ENCODE assay signal across 8 mouse cellular contexts in the genomic region with DNA sequence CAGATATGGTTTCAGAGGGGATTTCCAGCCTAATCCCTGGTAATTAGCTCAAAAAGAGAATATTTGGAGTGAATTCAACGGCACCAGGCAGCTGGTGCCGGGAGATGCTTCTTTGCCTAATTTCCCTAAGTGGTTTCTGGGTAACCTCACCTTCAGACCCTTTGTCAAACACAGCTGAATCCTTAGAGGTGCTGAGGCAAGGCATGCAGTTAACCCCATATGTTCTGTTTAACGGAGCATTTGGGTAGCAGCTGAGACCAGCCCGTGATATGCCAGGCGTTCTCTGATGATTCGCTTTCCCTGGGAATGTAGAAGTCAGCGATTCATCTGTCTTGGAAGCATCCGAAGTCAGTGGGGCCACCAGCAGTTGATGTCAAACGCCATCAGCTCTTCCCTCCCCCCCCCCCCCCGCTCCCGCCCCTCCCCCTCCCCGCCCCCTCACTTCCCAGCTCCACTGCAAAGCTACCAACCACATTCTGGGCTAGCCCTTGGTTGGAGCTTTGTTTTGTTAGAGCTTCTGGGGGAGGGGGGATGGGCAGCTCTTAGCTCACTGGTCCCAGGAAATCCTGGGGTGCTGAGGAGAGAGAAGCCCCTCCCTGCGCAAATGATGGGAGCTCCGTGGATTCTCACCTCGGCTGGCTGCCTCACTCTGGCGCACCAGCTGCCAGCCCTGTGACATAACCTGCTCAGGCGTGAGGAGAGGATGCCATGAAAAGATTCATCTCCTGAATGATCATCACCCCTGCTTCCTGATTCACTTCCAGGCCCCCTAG.
DNase-seq lines count a peak whose midpoint lies in the region; ATAC-seq and TF ChIP-seq lines count a peak whose summit lies in the region.

No protein-coding gene starts in this region.

- peaks cover 6% of the 10 kb centered on the region; the same call in 1 of the 2 replicates for H3K4me1 ChIP-seq in kidney, embryonic 14.5 days (ENCODE audit: control insufficient read depth, insufficient read depth, low read length)
- no peaks in the 10 kb centered on the region for H3K4me1 ChIP-seq in cerebellum, adult 2 months (ENCODE audit: control insufficient read depth, insufficient read depth, low read length)
- peaks cover 33% of the 10 kb centered on the region for H3K4me1 ChIP-seq in forebrain, embryonic 16.5 days (replicated peaks; ENCODE audit: control insufficient read depth, insufficient read depth, low read length)
- H3K4me1 ChIP-seq in limb, embryonic 10.5 days, result peaks cover 15% of the 10 kb centered on the region

- no peak for DNase-seq in kidney, adult 9 months
- peak; percentile 25 to 32 for DNase-seq in cerebellum, adult 2 months
- peak; percentile 44 for DNase-seq in limb, embryonic 10.5 days (ENCODE audit: low spot score)
- peak; percentile 34 for DNase-seq in retina, postnatal 7 days (ENCODE audit: low read depth, low spot score)
- DNase-seq in gastrocnemius, postnatal 14 days, result no peak

- H3K9ac ChIP-seq in kidney, embryonic 14.5 days (ENCODE audit: low read depth, low read length), result peak overlapping the region; percentile 28; the same call in 1 of the 2 replicates
- H3K9ac ChIP-seq in forebrain, embryonic 16.5 days (replicated peaks; ENCODE audit: low read depth, low read length), result peak overlapping the region; percentile 61

- peaks cover 4% of the 10 kb centered on the region; the same call in 1 of the 2 replicates for H3K27me3 ChIP-seq in kidney, embryonic 14.5 days (ENCODE audit: control insufficient read depth, insufficient read depth, low read length)
- H3K27me3 ChIP-seq in cerebellum, adult 2 months (ENCODE audit: control insufficient read depth, insufficient read depth, low read length), result no peaks in the 10 kb centered on the region
- H3K27me3 ChIP-seq in forebrain, embryonic 16.5 days (replicated peaks; ENCODE audit: control insufficient read depth, insufficient read depth, low read length), result no peaks in the 10 kb centered on the region
- peaks cover 26% of the 10 kb centered on the region for H3K27me3 ChIP-seq in limb, embryonic 10.5 days (ENCODE audit: low read depth, poor library complexity, severe bottlenecking)

- no peak for TF ChIP-seq CTCF in cerebellum, adult 2 months (IDR thresholded peaks at IDR 0.05; ENCODE audit: borderline replicate concordance, insufficient read depth, low read depth, low read length)

- peak overlapping the region; percentile 56 for H3K4me2 ChIP-seq in kidney, embryonic 14.5 days (replicated peaks; ENCODE audit: low read depth, low read length)
- H3K4me2 ChIP-seq in forebrain, embryonic 16.5 days (ENCODE audit: low read length), result peak overlapping the region; percentile 70

- 0 out of 2 replicates have a peak, but pooled peaks have one; percentile 56 for ATAC-seq in kidney, embryonic 14.5 days (ENCODE audit: low FRiP score, low TSS enrichment)
- ATAC-seq in forebrain, embryonic 16.5 days, result peak; percentile 84
- no peak for ATAC-seq in megakaryocyte-erythroid progenitor cell, adult 5-6 weeks (replicated peaks; ENCODE audit: low FRiP score, low TSS enrichment, poor library complexity, severe bottlenecking)

- H3K27ac ChIP-seq in kidney, embryonic 14.5 days (ENCODE audit: low read depth, low read length), result no peak overlapping the region
- H3K27ac ChIP-seq in cerebellum, adult 2 months (ENCODE audit: insufficient read depth, low read length), result no peak overlapping the region
- peak overlapping the region; percentile 94 for H3K27ac ChIP-seq in forebrain, embryonic 16.5 days (ENCODE audit: low read length)
- H3K27ac ChIP-seq in limb, embryonic 10.5 days, result peak overlapping the region; percentile 71

- no peaks in the 10 kb centered on the region for H3K9me3 ChIP-seq in kidney, embryonic 14.5 days (ENCODE audit: control insufficient read depth, low read length)
- H3K9me3 ChIP-seq in forebrain, embryonic 16.5 days (ENCODE audit: control insufficient read depth, low read length), result no peaks in the 10 kb centered on the region
- no peaks in the 10 kb centered on the region for H3K9me3 ChIP-seq in limb, embryonic 10.5 days (replicated peaks)

- intact Hi-C loops in gastrocnemius, postnatal 14 days (cut with DNase I; ENCODE audit: low total_unique reads), result no loop called here

- no peak for TF ChIP-seq POLR2A in cerebellum, adult 2 months (IDR thresholded peaks at IDR 0.05; ENCODE audit: borderline replicate concordance, insufficient read depth, low read length)

- H3K4me3 ChIP-seq in kidney, embryonic 14.5 days (ENCODE audit: low read length), result peak overlapping the region; percentile 28
- H3K4me3 ChIP-seq in cerebellum, adult 2 months (replicated peaks; ENCODE audit: insufficient read depth, low read depth, low read length), result peak overlapping the region; percentile 20
- peak overlapping the region; percentile 40 for H3K4me3 ChIP-seq in forebrain, embryonic 16.5 days (replicated peaks; ENCODE audit: low read length)
- H3K4me3 ChIP-seq in limb, embryonic 10.5 days, result peak overlapping the region; percentile 52

- H3K36me3 ChIP-seq in kidney, embryonic 14.5 days (ENCODE audit: control insufficient read depth, insufficient read depth, low read length), result no peaks in the 10 kb centered on the region
- no peaks in the 10 kb centered on the region for H3K36me3 ChIP-seq in forebrain, embryonic 16.5 days (ENCODE audit: control insufficient read depth, insufficient read depth)
- H3K36me3 ChIP-seq in limb, embryonic 10.5 days, result no peaks in the 10 kb centered on the region

- WGBS in kidney, embryonic 14.5 days, result 2% methylated on average over 14 of the region's 17 CpGs
- 9% methylated on average over 17 of the region's 17 CpGs for WGBS in cerebellum, adult 2 months
- under 1% methylated on average over 14 of the region's 17 CpGs for WGBS in forebrain, embryonic 16.5 days
- WGBS in limb, embryonic 10.5 days, result 3% methylated on average over 15 of the region's 17 CpGs

Comparison
In these comparisons a context has a peak if more than half of its experiments do, and no peak if none do; other contexts are left out.
1. H3K27ac ChIP-seq: peak in forebrain, embryonic 16.5 days (single experiment) and limb, embryonic 10.5 days (single experiment); none in kidney, embryonic 14.5 days (single experiment) and cerebellum, adult 2 months (single experiment).
2. DNase-seq: peak in cerebellum, adult 2 months (2 of 2), limb, embryonic 10.5 days (single experiment) and retina, postnatal 7 days (single experiment); none in kidney, adult 9 months (single experiment) and gastrocnemius, postnatal 14 days (single experiment).
3. Peak in every context shown above with its lines, with median percentiles within 50 percentile points of each other: H3K4me3 ChIP-seq.